Mouse (Mus musculus): ENCODE measurements around the gene Gfod2.

Gfod2 gene

DNA sequence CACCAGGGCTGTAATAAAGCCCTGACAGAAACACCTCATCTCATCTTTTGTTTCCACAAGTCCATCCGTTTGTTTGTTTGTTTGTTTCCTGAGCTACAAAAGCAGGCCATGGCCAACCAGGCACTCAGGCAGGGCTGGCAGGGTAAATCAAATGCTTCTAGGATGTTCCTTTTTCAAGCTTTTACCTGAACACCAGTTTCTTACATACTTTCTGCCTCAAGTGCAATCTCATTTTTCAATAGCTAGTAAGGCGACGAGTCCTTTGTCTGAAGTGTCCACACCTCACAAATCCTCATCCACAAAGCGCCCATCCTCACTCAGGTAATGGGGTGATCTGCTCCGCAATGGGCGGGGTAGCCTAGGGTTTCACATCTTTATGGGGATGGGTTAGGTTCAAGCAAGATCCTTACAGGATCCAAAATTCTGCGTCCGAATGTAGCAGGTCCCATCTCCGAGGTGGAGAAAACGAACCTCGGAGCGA lies 628 bp downstream of the Gfod2 start:
- DNase-seq (ENCODE audit: low spot score), result no peak

- no peak for DNase-seq (ENCODE audit: low spot score)
Measured at GRCm38 (mm10) chr8:105754688-105755087, 3.8 kb downstream of the Gfod2 start.

- DNase-seq (ENCODE audit: low spot score), result no peak
Measured at GRCm38 (mm10) chr8:105753916-105754315, 4.5 kb downstream of the Gfod2 start.

- peak; percentile 50 for DNase-seq (ENCODE audit: low spot score)
Measured at GRCm38 (mm10) chr8:105750606-105751005, 7.9 kb downstream of the Gfod2 start.

DNA sequence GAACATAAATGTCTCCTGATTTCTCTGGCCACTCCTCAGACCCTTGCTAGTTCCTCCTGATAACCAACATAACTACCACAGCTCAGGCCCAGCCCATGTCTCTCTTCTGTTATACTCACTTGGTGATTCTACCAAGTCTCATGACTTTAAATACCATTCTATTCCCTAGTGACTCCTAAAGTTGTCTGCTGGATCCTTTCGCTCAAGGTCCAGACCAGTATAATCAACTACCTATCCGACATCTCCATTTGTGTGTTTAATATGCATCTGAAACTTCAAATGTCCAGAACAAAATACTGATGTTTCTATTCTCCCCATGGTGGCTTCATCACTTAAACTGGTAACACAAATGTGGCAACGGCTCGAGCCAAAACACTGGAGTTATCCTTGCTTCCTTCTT lies 15.2 kb downstream of the Gfod2 start:
- DNase-seq (ENCODE audit: low spot score), result no peak

DNA sequence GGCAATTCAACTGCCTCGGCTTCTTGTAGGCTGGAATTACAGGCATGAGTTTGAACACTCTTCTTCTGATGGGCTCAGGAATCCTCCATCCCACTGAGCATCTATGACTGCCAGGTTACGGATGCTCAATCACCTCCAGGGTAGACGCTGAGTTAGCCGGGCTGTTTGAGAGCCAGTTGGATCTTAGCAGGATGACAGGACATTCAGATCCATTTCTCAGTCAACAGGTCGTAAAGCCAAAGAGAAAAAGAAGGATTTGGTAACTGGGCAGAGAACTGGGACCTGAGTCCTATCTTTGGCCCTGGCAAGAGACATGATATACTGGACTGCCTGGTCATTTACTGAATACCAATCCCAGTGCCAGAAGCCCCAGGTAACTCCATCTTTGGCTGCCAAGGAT lies 19.2 kb downstream of the Gfod2 start:
- no peak for DNase-seq (ENCODE audit: low spot score)

DNA sequence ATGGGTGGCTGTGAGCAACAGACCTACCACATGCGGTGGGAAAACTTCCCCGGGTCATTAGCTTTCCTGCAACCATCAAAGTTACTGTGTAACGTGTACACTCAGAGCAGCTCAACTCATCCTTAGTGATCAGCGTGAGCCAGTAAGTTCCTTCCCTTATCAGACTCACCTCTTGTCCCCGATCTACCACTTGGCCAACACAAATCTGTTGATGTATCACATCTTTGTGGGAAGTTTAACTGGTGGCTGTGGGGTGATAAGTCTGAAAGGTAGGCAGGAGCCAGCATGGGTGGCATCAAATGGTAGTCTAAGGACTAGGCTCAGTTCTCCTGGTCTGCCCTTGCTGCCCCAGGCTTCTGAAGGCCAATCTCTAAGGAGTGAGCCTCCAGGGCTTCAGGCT lies 26.3 kb downstream of the Gfod2 start:
- no peak for DNase-seq (ENCODE audit: low spot score)

- DNase-seq (ENCODE audit: low spot score), result no peak
Measured at GRCm38 (mm10) chr8:105727397-105728124, 30.9 kb downstream of the Gfod2 start.

- no peak for DNase-seq (ENCODE audit: low spot score)
Measured at GRCm38 (mm10) chr8:105725726-105726125, 32.7 kb downstream of the Gfod2 start.

DNA sequence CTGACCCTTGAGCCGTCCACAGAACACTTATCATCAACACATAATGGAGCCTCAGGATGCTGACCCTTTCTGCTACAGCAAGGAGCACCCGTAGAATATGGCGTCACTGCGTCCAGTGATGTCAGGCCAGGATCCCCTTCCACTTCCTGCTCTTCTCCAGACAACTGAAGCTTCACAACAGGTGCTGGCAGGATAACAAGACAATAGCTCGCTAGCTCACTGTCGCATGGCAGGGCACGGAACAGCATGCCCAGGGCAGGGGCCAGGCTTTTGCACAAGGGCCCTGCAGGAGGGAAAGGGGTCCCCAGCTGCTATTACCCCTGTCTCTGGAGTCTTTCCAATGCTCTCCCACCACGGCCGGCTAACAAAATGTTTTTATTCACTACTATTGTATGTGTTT lies 35.6 kb downstream of the Gfod2 start:
- no peak for DNase-seq (ENCODE audit: low spot score)

DNA sequence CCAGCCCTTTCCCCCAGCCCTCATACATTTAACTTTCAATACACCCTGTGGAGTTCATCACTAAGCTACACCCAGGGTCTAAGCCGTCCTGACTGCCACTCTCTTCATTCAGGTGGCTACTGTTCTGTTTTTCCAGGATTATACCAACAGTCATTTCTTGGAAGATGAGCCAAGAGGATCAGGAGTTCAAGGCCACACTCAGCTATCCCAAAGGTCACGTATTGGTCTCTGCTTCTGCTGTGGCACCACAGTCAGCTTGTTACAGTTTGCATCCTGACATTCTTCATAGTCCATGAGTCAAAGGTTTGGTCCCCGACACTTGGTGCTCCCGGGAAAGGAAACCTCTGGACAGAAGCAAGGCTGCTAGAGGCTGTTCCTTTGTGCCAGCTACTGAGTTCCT lies 38.8 kb downstream of the Gfod2 start:
- no peak for DNase-seq (ENCODE audit: low spot score)

DNA sequence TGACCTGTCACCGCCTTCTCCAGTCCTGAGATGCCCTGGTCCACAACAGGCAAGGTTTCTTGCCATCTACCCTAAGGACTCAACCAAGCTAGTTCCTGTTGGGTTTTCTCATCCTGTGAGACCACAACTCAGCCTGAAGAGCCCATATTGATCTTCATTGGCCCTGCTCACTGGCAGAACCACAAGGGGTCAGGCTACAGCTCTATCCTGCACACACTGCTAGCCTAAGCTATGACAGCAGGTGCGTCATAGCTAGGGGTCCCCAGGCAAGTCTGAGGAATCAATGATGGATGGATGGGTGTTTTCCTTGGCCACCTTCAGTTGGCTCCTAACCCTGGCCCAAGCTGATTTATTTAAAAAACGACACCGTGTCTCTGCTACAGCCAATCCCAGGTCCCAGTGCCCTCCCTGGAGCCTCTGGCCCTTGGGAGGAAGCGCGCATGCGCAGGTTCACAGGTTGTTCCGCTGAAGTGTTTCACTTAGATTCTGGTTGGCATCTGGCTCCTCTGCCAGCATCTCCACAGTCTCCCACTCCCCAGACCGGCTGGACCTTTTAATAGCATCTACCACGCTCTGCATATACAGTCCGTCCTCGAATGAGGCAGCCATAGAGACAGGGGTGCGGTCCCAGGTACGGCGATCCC lies 42.0 kb downstream of the Gfod2 start:
- no peak for DNase-seq (ENCODE audit: low spot score)

DNA sequence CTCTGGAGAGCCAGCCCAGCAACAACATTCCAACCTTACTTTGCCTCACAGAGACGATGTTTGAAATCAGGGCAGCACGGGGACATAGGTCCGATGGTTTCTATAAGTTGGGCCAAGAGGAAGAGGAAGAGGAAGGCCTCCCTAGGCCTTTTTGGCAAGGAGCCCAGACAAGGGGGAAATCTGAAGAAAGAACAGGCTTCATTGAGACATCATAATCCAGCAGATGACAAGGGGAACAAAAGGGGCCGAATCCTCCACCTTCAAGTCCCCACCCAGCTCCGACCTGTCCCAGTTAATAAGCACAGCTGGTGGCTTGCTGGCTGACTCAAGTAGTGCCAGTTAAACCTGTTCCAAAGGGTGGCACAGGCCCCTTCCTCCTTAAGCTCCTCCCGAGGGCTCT lies 43.4 kb downstream of the Gfod2 start:
- DNase-seq (ENCODE audit: low spot score), result no peak

DNA sequence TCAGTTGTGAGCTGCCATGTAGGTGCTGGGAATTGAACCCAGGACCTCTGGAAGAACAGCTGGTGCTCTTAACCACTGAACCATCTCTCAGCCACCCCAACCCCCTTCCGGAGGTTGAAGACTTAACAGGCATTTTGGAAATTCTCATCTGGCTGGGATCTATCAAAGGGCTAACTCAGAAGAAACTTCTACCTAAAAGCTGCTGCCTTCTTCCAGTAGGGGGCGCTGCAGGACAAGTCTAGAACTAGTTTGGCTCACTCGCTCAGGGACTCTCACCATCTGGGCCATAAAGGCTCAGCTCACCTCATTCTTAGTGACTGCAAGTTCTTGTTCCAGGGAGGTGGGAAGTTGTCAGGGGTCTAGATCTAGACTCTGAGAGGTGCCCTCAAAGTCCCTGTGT lies 44.3 kb downstream of the Gfod2 start:
- DNase-seq (ENCODE audit: low spot score), result peak; percentile 91

DNA sequence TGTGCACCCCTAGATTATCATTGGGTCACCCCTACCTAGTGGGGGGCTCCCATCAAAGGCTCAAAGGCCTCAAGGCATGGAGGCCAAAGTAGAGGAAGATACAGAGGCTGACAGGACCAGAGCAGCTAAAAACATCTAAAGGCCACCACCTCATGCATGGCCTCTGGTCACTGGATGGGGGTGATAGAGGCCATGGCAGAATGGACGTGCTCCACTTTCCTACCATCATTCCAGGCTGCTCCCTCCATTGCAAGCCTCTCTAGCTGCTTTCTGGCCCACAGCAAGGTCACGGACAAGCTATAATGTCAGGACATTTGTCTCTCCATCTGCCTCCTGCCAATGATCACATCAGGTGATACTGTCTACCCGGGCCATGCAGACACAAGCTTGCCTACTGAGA lies 46.2 kb downstream of the Gfod2 start:
- DNase-seq (ENCODE audit: low spot score), result no peak

GRCm38 (mm10) chr8:105709317-105709716 lies 49.1 kb downstream of the Gfod2 start:
- no peak for DNase-seq (ENCODE audit: low spot score)

DNA sequence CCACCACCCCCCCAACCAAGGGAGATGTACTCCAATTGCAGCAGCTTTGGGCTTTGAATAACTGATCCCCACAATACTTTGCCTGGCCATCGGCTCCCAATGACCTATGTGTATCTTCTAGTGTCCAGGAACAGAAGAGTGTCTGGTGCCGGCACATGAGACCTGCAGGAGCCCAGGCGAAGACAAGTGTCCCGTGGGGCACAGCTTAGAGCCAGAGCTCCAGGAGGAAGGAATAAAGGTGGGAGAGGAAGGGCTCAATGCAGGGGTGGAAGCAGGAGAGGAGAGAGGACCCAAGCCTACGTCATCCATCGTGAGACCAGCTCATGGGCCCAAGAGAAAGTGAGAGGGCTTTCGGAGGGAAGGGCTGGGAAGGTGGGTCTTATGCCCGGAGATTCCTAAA lies 49.8 kb downstream of the Gfod2 start:
- no peak for DNase-seq (ENCODE audit: low spot score)

- peak; percentile 76 for DNase-seq (ENCODE audit: low spot score)
Measured at GRCm38 (mm10) chr8:105707498-105708403, 50.7 kb downstream of the Gfod2 start, which contains the start of the genes 4933405L10Rik and Enkd1. Gene 4933405L10Rik (plus strand): TSS chr8:105707655. Gene Enkd1 (minus strand): TSS chr8:105708210.

DNA sequence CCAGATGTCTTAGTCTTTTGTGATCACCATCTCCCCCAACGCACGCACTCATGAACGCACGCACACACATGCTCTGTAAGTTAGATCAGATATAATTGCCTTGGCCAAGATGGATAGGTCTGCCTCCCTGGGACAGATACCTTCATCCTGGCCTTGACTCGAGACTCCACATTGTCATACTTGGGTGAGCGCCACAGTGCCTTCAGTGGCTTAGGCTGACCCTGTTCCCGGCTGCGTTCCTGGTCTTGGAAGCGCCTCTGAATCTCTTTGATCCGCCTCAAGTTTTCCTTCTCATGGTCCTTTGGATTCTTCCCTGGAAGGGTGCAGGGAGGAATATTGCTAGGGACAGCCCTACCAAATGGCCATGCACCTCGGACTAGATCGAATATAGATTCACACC lies 52.0 kb downstream of the Gfod2 start:
- DNase-seq (ENCODE audit: low spot score), result no peak

DNA sequence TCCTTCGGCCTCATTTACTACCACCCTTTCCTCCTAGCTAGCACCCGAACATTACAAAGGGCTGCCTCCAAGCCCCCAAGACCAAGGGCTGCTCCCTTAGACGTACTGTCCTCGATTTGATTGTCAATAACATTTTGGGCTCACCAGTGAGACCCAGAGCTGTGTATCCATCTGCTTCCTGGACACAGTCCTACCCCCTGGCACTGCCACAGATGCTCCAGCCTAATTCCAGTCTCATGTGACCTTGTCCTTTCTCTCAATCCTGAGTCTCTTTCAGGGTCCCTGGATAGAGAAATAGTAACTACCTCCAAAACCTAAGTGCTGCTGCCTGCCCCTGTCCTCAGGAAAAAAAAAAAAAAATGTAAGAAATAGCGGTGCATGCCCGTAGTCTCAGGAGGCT lies 53.5 kb downstream of the Gfod2 start:
- no peak for DNase-seq (ENCODE audit: low spot score)

DNA sequence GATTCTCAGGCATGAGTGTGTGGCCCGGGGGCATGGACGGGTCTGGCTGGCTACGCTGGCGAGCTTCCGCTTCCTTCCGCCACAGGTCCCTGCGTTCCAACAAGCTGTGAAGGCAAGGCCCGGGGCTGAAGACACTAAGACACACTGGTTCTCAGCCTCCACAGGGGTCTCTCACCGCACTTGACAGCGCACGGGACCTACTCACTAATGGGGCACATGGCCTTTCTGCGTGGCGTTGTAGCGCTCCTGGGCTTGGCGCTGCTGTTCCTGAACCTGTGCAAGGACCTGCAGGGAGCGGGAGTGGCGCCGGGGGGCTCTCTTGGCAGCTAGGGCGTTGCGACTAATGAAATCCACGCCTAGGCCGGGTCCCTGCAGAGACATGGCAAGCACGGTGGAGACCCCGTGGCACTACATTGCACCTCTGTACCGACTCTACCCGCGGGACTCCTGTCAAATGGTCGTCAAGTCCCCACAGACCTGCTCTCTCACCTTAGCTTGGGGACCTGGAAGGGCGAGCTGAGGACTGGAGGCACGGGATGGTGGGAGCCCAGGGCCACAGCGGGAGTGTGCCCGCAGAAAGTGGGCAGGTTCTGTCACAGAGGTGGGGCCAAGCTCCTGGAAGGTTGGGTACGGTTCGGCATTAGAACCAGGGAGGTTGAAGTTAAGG lies 54.2 kb downstream of the Gfod2 start:
- DNase-seq (ENCODE audit: low spot score), result no peak
